Mouse (Mus musculus): ENCODE measurements around the gene Rps6ka4. TPM values are rescaled to one million over a fixed set of nuclear protein-coding genes. Genes with fewer than 3 reads are reported as not detected.

The Rps6ka4 gene
- 28.9 TPM for total RNA-seq (2023)

GRCm38 (mm10) chr19:6840475-6841291, at the start of gene Rps6ka4:
Gene Rps6ka4 (minus strand): TSS chr19:6840636.

GRCm38 (mm10) chr19:6858031-6858430, 17.6 kb upstream of the Rps6ka4 start, which contains the start of gene Ccdc88b:
Gene Ccdc88b (minus strand): TSS chr19:6858211.

Other genes starting within 250 kb of the Rps6ka4 start
- gene Ccdc88b, start 17.6 kb upstream of the Rps6ka4 start, total RNA-seq (2023) = 98.6 TPM
- 122 TPM for gene Trmt112, start 69.1 kb upstream of the Rps6ka4 start, total RNA-seq (2023)
- 72.4 TPM for gene Prdx5, start 69.5 kb upstream of the Rps6ka4 start, total RNA-seq (2023)
- gene Esrra, start 81.2 kb upstream of the Rps6ka4 start, total RNA-seq (2023) = 32.5 TPM
- gene Catsperz, start 84.7 kb upstream of the Rps6ka4 start, total RNA-seq (2023) = not detected
- gene Kcnk4, start 93.9 kb upstream of the Rps6ka4 start, total RNA-seq (2023) = not detected
- 8.7 TPM for gene Bad, start 101.2 kb upstream of the Rps6ka4 start, total RNA-seq (2023)
- gene Gpr137, start 101.8 kb upstream of the Rps6ka4 start, total RNA-seq (2023) = 9.8 TPM
- gene Ppp1r14b, start 134.3 kb upstream of the Rps6ka4 start, total RNA-seq (2023) = 128 TPM
- 9.6 TPM for gene Plcb3, start 135.8 kb upstream of the Rps6ka4 start, total RNA-seq (2023)
- 20.2 TPM for gene Fkbp2, start 139.9 kb upstream of the Rps6ka4 start, total RNA-seq (2023)
- gene Vegfb, start 147.0 kb upstream of the Rps6ka4 start, total RNA-seq (2023) = 8.7 TPM
- gene Dnajc4, start 151.9 kb upstream of the Rps6ka4 start, total RNA-seq (2023) = 29.2 TPM
- gene Nudt22, start 155.5 kb upstream of the Rps6ka4 start, total RNA-seq (2023) = 5.4 TPM
- 3.8 TPM for gene Trpt1, start 155.5 kb upstream of the Rps6ka4 start, total RNA-seq (2023)
- 189 TPM for gene Fermt3, start 178.8 kb upstream of the Rps6ka4 start, total RNA-seq (2023)
- gene Stip1, start 199.3 kb upstream of the Rps6ka4 start, total RNA-seq (2023) = 103 TPM
- 15.5 TPM for gene Macrod1, start 216.2 kb upstream of the Rps6ka4 start, total RNA-seq (2023)